Mouse (Mus musculus) layer of hippocampus, adult 8-10 months (tissue): ENCODE results near the gene Gm7145. TPM values are rescaled to one million over a fixed set of nuclear protein-coding genes. Genes with fewer than 3 reads are reported as not detected.
A peak's percentile ranks its signal among the peaks of the same experiment; 100 is the strongest.
"Not testable (repeated sequence)": the region's sequence is repeated elsewhere in the genome, so short reads cannot be mapped to it uniquely, and the experiment has no call there.

Experiments used
- DNase-seq, 2 experiments: peaks; one replicate each; pipeline ENCODE4 v3.0.0; 2022; ENCODE audit warnings: low spot score in 2 of 2
- total RNA-seq, 4 experiments: library from RNA; stranded (reverse); gene quantifications; 2 replicates each; pipeline ENCODE4 v1.2.4; 2022

The Gm7145 gene
- not detected for total RNA-seq

- DNase-seq, result no peak
These were observed at the start of gene Gm7145 for GRCm38 (mm10) chr1:117965639-117966038. Gene Gm7145, plus strand, starts transcription at chr1:117965939.

GRCm38 (mm10) chr1:117927715-117928114 lies 38.0 kb upstream of the Gm7145 start, which contains the start of gene Gm28168:
Gene Gm28168, plus strand, starts transcription at chr1:117928015.
- DNase-seq, result not testable (repeated sequence)

DNA sequence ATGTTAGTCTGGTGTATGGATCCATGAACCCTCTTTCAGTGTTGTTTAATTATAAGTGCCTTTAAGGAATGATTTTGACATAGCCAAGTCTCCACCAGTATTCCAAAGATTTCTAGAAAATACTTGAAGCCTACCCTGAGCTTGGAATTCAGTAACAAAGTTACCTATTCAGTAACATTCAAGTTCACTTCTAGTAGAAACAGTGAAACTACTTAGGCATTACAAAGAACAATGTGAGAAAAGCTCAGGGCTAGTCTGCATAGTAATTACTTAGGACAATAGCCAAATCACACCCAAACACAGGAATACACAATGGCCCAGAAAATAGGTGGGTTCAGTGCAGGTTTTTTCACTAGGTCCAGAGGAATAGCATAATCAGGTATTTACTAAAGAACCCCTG lies 38.1 kb downstream of the Gm7145 start:
- DNase-seq, result not testable (repeated sequence)

DNA sequence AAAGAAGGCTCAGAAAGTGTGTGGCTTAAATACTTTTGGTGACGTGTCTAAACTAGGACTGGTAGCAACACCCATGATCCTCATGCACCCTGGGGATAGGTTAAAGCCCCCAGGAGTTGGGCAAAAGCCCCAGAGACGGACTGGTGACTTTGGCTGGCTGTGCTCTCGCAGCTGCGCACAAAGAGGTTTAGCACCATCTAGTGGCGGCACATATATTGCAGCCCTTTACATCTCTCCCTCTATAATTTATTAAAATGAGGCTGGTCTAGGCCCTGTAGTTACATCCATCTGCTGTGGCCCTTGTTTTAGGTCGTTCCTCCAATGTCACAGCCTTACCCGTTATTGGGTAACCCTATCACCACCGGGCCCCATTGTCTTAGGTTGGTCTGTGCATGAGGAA lies 47.0 kb downstream of the Gm7145 start:
- DNase-seq, result peak in 1 of 2 experiments; percentile 2

Other genes with a start within 250 kb of the Gm7145 start
- gene B020011L13Rik, start 184.8 kb upstream of the Gm7145 start, total RNA-seq, result not detected
- not detected for gene Gm28360, start 135.9 kb upstream of the Gm7145 start, total RNA-seq
- not detected for gene Gm28168, start 37.9 kb upstream of the Gm7145 start, total RNA-seq
- gene Gm29106, start 210.6 kb downstream of the Gm7145 start, total RNA-seq, result not detected